Mouse (Mus musculus): ENCODE data around the gene Kif27. TPM values are rescaled to one million over a fixed set of nuclear protein-coding genes. Genes with fewer than 3 reads are reported as not detected.

Gene Kif27
- polyA plus RNA-seq, 2 experiments: 0.05 to 0.07 TPM

GRCm38 (mm10) chr13:58287822-58288221 lies 71.1 kb downstream of the Kif27 start:
- H3K36me3 ChIP-seq (replicated peaks; ENCODE audit: control insufficient read depth, insufficient read depth, low read depth): no peaks in the 10 kb centered on the region
- no peak overlapping the region for H3K4me2 ChIP-seq (ENCODE audit: low read depth)
- H3K4me3 ChIP-seq (ENCODE audit: insufficient read depth in 1 of 2, low read depth in 2 of 2, low read length in 2 of 2): no peak overlapping the region
- ATAC-seq (ENCODE audit: insufficient read depth) (peak; percentile 48; the same call in 1 of the 2 replicates), DNase-seq (ENCODE audit: low read depth in 3 of 3, low spot score in 3 of 3) (peak; percentile 40 to 50 (median 46))
- TF ChIP-seq EP300 (IDR thresholded peaks at IDR 0.05; ENCODE audit: low read depth): no peak
- peak; percentile 96 for TF ChIP-seq CTCF (IDR thresholded peaks at IDR 0.05; ENCODE audit: low read depth)
- peaks cover 0 to 2% of the 10 kb centered on the region in 2 experiments; a peak in 2 of 4 replicates for H3K4me1 ChIP-seq (replicated peaks; ENCODE audit: control insufficient read depth in 2 of 2, insufficient read depth in 2 of 2, low read length in 1 of 2)
- 12% methylated on average over 13 of the region's 13 CpGs for WGBS (ENCODE audit: insufficient replicate concordance)
- H3K27ac ChIP-seq: no peak overlapping the region
- H3K27me3 ChIP-seq (ENCODE audit: control insufficient read depth, insufficient read depth, low read length): no peaks in the 10 kb centered on the region
- H3K9me3 ChIP-seq (ENCODE audit: control insufficient read depth, low read length): no peaks in the 10 kb centered on the region
- H3K9ac ChIP-seq (replicated peaks): no peak overlapping the region

- Histone ChIP-seq H3K36me3 (replicated peaks; ENCODE audit: control insufficient read depth, insufficient read depth, low read depth) (no peaks in the 10 kb centered on the region), H3K27ac (no peak overlapping the region), H3K4me3 (ENCODE audit: insufficient read depth in 1 of 2, low read depth in 2 of 2, low read length in 2 of 2) (no peak overlapping the region), H3K27me3 (ENCODE audit: control insufficient read depth, insufficient read depth, low read length) (no peaks in the 10 kb centered on the region), H3K4me2 (ENCODE audit: low read depth) (no peak overlapping the region), H3K4me1 (replicated peaks; ENCODE audit: control insufficient read depth in 2 of 2, insufficient read depth in 2 of 2, low read length in 1 of 2) (no peaks in the 10 kb centered on the region; a peak in 1 of 4 replicates), H3K9me3 (ENCODE audit: control insufficient read depth, low read length) (no peaks in the 10 kb centered on the region), H3K9ac (replicated peaks) (no peak overlapping the region)
- 54% methylated on average over 4 of the region's 4 CpGs for WGBS (ENCODE audit: insufficient replicate concordance)
- TF ChIP-seq CTCF (IDR thresholded peaks at IDR 0.05; ENCODE audit: low read depth) (no peak), EP300 (IDR thresholded peaks at IDR 0.05; ENCODE audit: low read depth) (no peak)
- ATAC-seq (ENCODE audit: insufficient read depth) (no peak), DNase-seq (ENCODE audit: low read depth in 3 of 3, low spot score in 3 of 3) (no peak)
Measured at GRCm38 (mm10) chr13:58283466-58283865, 75.5 kb downstream of the Kif27 start.

GRCm38 (mm10) chr13:58281936-58282335 lies 77.0 kb downstream of the Kif27 start:
- no peaks in the 10 kb centered on the region for H3K36me3 ChIP-seq (replicated peaks; ENCODE audit: control insufficient read depth, insufficient read depth, low read depth)
- 35% methylated on average over 4 of the region's 4 CpGs for WGBS (ENCODE audit: insufficient replicate concordance)
- DNase-seq (ENCODE audit: low read depth in 3 of 3, low spot score in 3 of 3) (no peak), ATAC-seq (ENCODE audit: insufficient read depth) (no peak)
- H3K27ac ChIP-seq: no peak overlapping the region
- H3K9me3 ChIP-seq (ENCODE audit: control insufficient read depth, low read length): no peaks in the 10 kb centered on the region
- no peak overlapping the region for H3K4me3 ChIP-seq (ENCODE audit: insufficient read depth in 1 of 2, low read depth in 2 of 2, low read length in 2 of 2)
- TF ChIP-seq CTCF (IDR thresholded peaks at IDR 0.05; ENCODE audit: low read depth) (no peak), EP300 (IDR thresholded peaks at IDR 0.05; ENCODE audit: low read depth) (no peak)
- H3K4me1 ChIP-seq (replicated peaks; ENCODE audit: control insufficient read depth in 2 of 2, insufficient read depth in 2 of 2, low read length in 1 of 2): no peaks in the 10 kb centered on the region
- H3K9ac ChIP-seq (replicated peaks): no peak overlapping the region
- H3K27me3 ChIP-seq (ENCODE audit: control insufficient read depth, insufficient read depth, low read length): no peaks in the 10 kb centered on the region
- no peak overlapping the region for H3K4me2 ChIP-seq (ENCODE audit: low read depth)

GRCm38 (mm10) chr13:58280528-58280927 lies 78.4 kb downstream of the Kif27 start:
- Histone ChIP-seq H3K4me3 (ENCODE audit: insufficient read depth in 1 of 2, low read depth in 2 of 2, low read length in 2 of 2) (no peak overlapping the region), H3K27me3 (ENCODE audit: control insufficient read depth, insufficient read depth, low read length) (peaks cover 9% of the 10 kb centered on the region), H3K9me3 (ENCODE audit: control insufficient read depth, low read length) (no peaks in the 10 kb centered on the region), H3K27ac (no peak overlapping the region), H3K4me2 (ENCODE audit: low read depth) (no peak overlapping the region), H3K4me1 (replicated peaks; ENCODE audit: control insufficient read depth in 2 of 2, insufficient read depth in 2 of 2, low read length in 1 of 2) (no peaks in the 10 kb centered on the region), H3K9ac (replicated peaks) (no peak overlapping the region), H3K36me3 (replicated peaks; ENCODE audit: control insufficient read depth, insufficient read depth, low read depth) (no peaks in the 10 kb centered on the region)
- ATAC-seq (ENCODE audit: insufficient read depth) (no peak), DNase-seq (ENCODE audit: low read depth in 3 of 3, low spot score in 3 of 3) (no peak)
- TF ChIP-seq EP300 (IDR thresholded peaks at IDR 0.05; ENCODE audit: low read depth) (no peak), CTCF (IDR thresholded peaks at IDR 0.05; ENCODE audit: low read depth) (no peak)
- whole genome bisulfite sequencing (ENCODE audit: insufficient replicate concordance): 49% methylated on average over 3 of the region's 3 CpGs

DNA sequence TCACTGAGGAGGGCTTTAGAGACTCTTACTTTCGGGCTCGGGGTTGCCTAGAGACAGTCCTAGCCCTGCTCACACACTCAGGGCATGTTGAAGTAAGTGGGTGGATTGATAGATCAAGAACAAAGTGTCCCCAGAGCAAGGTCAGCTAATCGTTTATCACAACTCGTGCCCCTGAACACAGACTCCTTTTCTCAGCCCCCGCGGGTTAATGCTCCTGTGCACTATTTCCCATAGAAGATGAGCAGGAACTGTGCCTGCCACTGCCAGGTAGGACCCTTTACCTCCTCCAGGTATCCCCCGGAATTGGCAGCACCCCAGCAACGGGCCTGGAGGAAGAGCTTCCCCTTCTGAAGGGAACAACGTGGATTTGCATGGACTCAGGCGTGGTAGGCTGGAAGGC lies 82.7 kb downstream of the Kif27 start:
- Histone ChIP-seq H3K4me1 (replicated peaks; ENCODE audit: control insufficient read depth in 2 of 2, insufficient read depth in 2 of 2, low read length in 1 of 2) (0 out of 4 replicates have a peak, but pooled peaks cover 0 to 2% of the 10 kb centered on the region in 2 experiments), H3K27ac (no peak overlapping the region), H3K36me3 (replicated peaks; ENCODE audit: control insufficient read depth, insufficient read depth, low read depth) (no peaks in the 10 kb centered on the region), H3K4me2 (ENCODE audit: low read depth) (no peak overlapping the region), H3K9me3 (ENCODE audit: control insufficient read depth, low read length) (no peaks in the 10 kb centered on the region), H3K9ac (replicated peaks) (no peak overlapping the region), H3K27me3 (ENCODE audit: control insufficient read depth, insufficient read depth, low read length) (peaks cover 48% of the 10 kb centered on the region), H3K4me3 (ENCODE audit: insufficient read depth in 1 of 2, low read depth in 2 of 2, low read length in 2 of 2) (no peak overlapping the region)
- no peak for ATAC-seq (ENCODE audit: insufficient read depth)
- TF ChIP-seq CTCF (IDR thresholded peaks at IDR 0.05; ENCODE audit: low read depth) (no peak), EP300 (IDR thresholded peaks at IDR 0.05; ENCODE audit: low read depth) (no peak)
- no peak for DNase-seq (ENCODE audit: low read depth in 3 of 3, low spot score in 3 of 3)
- whole genome bisulfite sequencing (ENCODE audit: insufficient replicate concordance): 61% methylated on average over 10 of the region's 10 CpGs

Data from liver, embryonic 14.5 days (tissue).